Mouse (Mus musculus) CH12.LX (cell line): Measurements from ENCODE around the gene Hist1h1d. TPM values are rescaled to one million over a fixed set of nuclear protein-coding genes. Genes with fewer than 3 reads are reported as not detected.
A peak's percentile ranks its signal among the peaks of the same experiment; 100 is the strongest.

Experiments
- DNase-seq: peaks from one replicate; pipeline ENCODE4 v3.0.0-alpha.2; 2013; ENCODE audit errors: extremely low read depth
- H3K27ac ChIP-seq: 2 replicates; pipeline ENCODE4 v1.5.1; 2012; ENCODE audit warnings: low read depth, mild to moderate bottlenecking, control low read depth, moderate library complexity; ENCODE audit not compliant: insufficient read depth
- H3K27me3 ChIP-seq: replicated peaks from 2 replicates; pipeline ENCODE3; 2012; ENCODE audit warnings: inconsistent platforms
- H3K36me3 ChIP-seq, 2 experiments: replicated peaks in 1 of 2; 2 replicates each; pipeline versions ENCODE3 to v1.6.1; 2012; ENCODE audit warnings: inconsistent platforms in 1 of 2, low read length in 1 of 2, mild to moderate bottlenecking in 1 of 2, mixed read lengths in 1 of 2, moderate library complexity in 1 of 2; ENCODE audit not compliant: control insufficient read depth in 1 of 2, insufficient read depth in 1 of 2
- H3K4me1 ChIP-seq, 2 experiments: 2 replicates each; pipeline ENCODE4 v1.6.1; 2012; ENCODE audit warnings: inconsistent platforms in 1 of 2, moderate library complexity in 1 of 2; ENCODE audit not compliant: insufficient read depth in 2 of 2, control insufficient read depth in 1 of 2
- H3K4me2 ChIP-seq: 2 replicates; pipeline ENCODE4 v1.6.1; 2012; ENCODE audit warnings: low read depth, mild to moderate bottlenecking, control low read depth; ENCODE audit not compliant: poor library complexity, insufficient read depth, severe bottlenecking
- H3K4me3 ChIP-seq, 3 experiments: fragments of 150-350 bp in 1 of 3; sonication (generic) in 1 of 3; replicated peaks in 1 of 3; 2 replicates each; pipeline versions ENCODE3 to v1.5.1; 2011 to 2012; ENCODE audit warnings: low read depth in 2 of 3, low read length in 2 of 3, mild to moderate bottlenecking in 2 of 3, moderate library complexity in 2 of 3, control low read depth in 1 of 3, improper control_type of control experiment in 1 of 3, inconsistent platforms in 1 of 3, mixed read lengths in 1 of 3; ENCODE audit not compliant: poor library complexity in 1 of 3
- H3K79me2 ChIP-seq: replicated peaks from 2 replicates; pipeline ENCODE4 v1.6.1; 2012; ENCODE audit warnings: mild to moderate bottlenecking, moderate library complexity; ENCODE audit not compliant: control insufficient read depth, poor library complexity, insufficient read depth, severe bottlenecking; ENCODE audit errors: extremely low read depth
- H3K9ac ChIP-seq: 2 replicates; pipeline ENCODE4 v1.6.1; 2012; ENCODE audit warnings: low read depth, mild to moderate bottlenecking, control low read depth, moderate library complexity; ENCODE audit not compliant: insufficient read depth
- H3K9me3 ChIP-seq: replicated peaks from 2 replicates; pipeline ENCODE3; 2012; ENCODE audit warnings: low read length, inconsistent platforms, mixed read lengths
- BHLHE40 ChIP-seq: IDR thresholded peaks from 2 replicates; pipeline ENCODE4 v1.6.1; 2011; ENCODE audit warnings: mild to moderate bottlenecking, low read depth, low read length, improper control_type of control experiment
- CHD1 ChIP-seq: IDR thresholded peaks from 2 replicates; pipeline ENCODE4 v1.6.1; 2012; ENCODE audit warnings: low read depth, low read length, improper control_type of control experiment, inconsistent platforms
- CHD2 ChIP-seq: IDR thresholded peaks from 2 replicates; pipeline ENCODE4 v1.6.1; 2011; ENCODE audit warnings: low read length, improper control_type of control experiment
- CTCF ChIP-seq, 2 experiments: IDR thresholded peaks in 1 of 2; conservative IDR thresholded peaks in 1 of 2; 2 replicates each; pipeline ENCODE4 v1.5.1; 2011 to 2012; ENCODE audit warnings: low read depth in 2 of 2, low read length in 2 of 2, improper control_type of control experiment in 1 of 2, inconsistent platforms in 1 of 2, mild to moderate bottlenecking in 1 of 2, moderate library complexity in 1 of 2
- E2F4 ChIP-seq: IDR thresholded peaks from 2 replicates; pipeline ENCODE4 v1.6.1; 2011; ENCODE audit warnings: low read depth, low read length, improper control_type of control experiment; ENCODE audit not compliant: insufficient replicate concordance
- ELF1 ChIP-seq: IDR thresholded peaks from 2 replicates; pipeline ENCODE4 v1.6.1; 2014; ENCODE audit warnings: low read depth, mild to moderate bottlenecking, inconsistent platforms, low read length, improper control_type of control experiment
- EP300 ChIP-seq: IDR thresholded peaks from 2 replicates; pipeline ENCODE4 v1.6.1; 2011; ENCODE audit warnings: low read length, improper control_type of control experiment
- ETS1 ChIP-seq: conservative IDR thresholded peaks from 2 replicates; pipeline ENCODE4 v1.6.1; 2012; ENCODE audit warnings: low read depth, mild to moderate bottlenecking, inconsistent platforms, low read length, improper control_type of control experiment, moderate library complexity
- GABPA ChIP-seq: IDR thresholded peaks from 2 replicates; pipeline ENCODE4 v1.6.1; 2012; ENCODE audit warnings: low read depth, low read length, improper control_type of control experiment, inconsistent platforms; ENCODE audit not compliant: insufficient replicate concordance
- IRF4 ChIP-seq: IDR thresholded peaks from 2 replicates; pipeline ENCODE4 v1.6.1; 2014; ENCODE audit warnings: low read depth, mild to moderate bottlenecking, inconsistent platforms, low read length, improper control_type of control experiment
- JUN ChIP-seq: IDR thresholded peaks from 2 replicates; pipeline ENCODE4 v1.6.1; 2011; ENCODE audit warnings: low read depth, mild to moderate bottlenecking, low read length, improper control_type of control experiment, moderate library complexity; ENCODE audit not compliant: insufficient read depth
- JUND ChIP-seq: conservative IDR thresholded peaks from 2 replicates; pipeline ENCODE4 v1.6.1; 2011; ENCODE audit warnings: low read depth, low read length, improper control_type of control experiment
- KAT2A ChIP-seq: IDR thresholded peaks from 2 replicates; pipeline ENCODE4 v1.6.1; 2012; ENCODE audit warnings: low read length, improper control_type of control experiment, inconsistent platforms; ENCODE audit not compliant: insufficient replicate concordance
- MAFK ChIP-seq: IDR thresholded peaks from 2 replicates; pipeline ENCODE4 v1.6.1; 2011; ENCODE audit warnings: low read length, improper control_type of control experiment; ENCODE audit not compliant: insufficient replicate concordance
- MAX ChIP-seq: IDR thresholded peaks from 2 replicates; pipeline ENCODE4 v1.6.1; 2011; ENCODE audit warnings: low read length, improper control_type of control experiment
- MAZ ChIP-seq: IDR thresholded peaks from 2 replicates; pipeline ENCODE4 v1.6.1; 2012; ENCODE audit warnings: low read depth, mild to moderate bottlenecking, inconsistent platforms, low read length, improper control_type of control experiment, moderate library complexity
- MYC ChIP-seq: IDR thresholded peaks from 2 replicates; pipeline ENCODE4 v1.6.1; 2011; ENCODE audit warnings: low read depth, mild to moderate bottlenecking, improper control_type of control experiment, low read length
- NELFE ChIP-seq: IDR thresholded peaks from 2 replicates; pipeline ENCODE4 v1.6.1; 2011; ENCODE audit warnings: low read depth, low read length, improper control_type of control experiment
- PAX5 ChIP-seq: IDR thresholded peaks from 2 replicates; pipeline ENCODE4 v1.6.1; 2012; ENCODE audit warnings: low read length, inconsistent platforms, mixed read lengths
- POLR2A ChIP-seq: IDR thresholded peaks from 2 replicates; pipeline ENCODE4 v1.6.1; 2011; ENCODE audit warnings: low read depth, mild to moderate bottlenecking, improper control_type of control experiment, low read length
- RAD21 ChIP-seq: IDR thresholded peaks from 2 replicates; pipeline ENCODE4 v1.6.1; 2011; ENCODE audit warnings: low read depth, mild to moderate bottlenecking, low read length, improper control_type of control experiment, moderate library complexity
- RCOR1 ChIP-seq: conservative IDR thresholded peaks from 2 replicates; pipeline ENCODE4 v1.6.1; 2012; ENCODE audit warnings: low read depth, mild to moderate bottlenecking, inconsistent platforms, low read length, improper control_type of control experiment
- SIN3A ChIP-seq: IDR thresholded peaks from 2 replicates; pipeline ENCODE4 v1.6.1; 2012; ENCODE audit warnings: low read length, improper control_type of control experiment, inconsistent platforms
- SMC3 ChIP-seq: IDR thresholded peaks from 2 replicates; pipeline ENCODE4 v1.6.1; 2011; ENCODE audit warnings: low read depth, low read length, improper control_type of control experiment
- TCF12 ChIP-seq: IDR thresholded peaks from 2 replicates; pipeline ENCODE4 v1.6.1; 2014; ENCODE audit warnings: low read depth, mild to moderate bottlenecking, inconsistent platforms, low read length, improper control_type of control experiment
- USF2 ChIP-seq: conservative IDR thresholded peaks from 2 replicates; pipeline ENCODE4 v1.6.1; 2011; ENCODE audit warnings: low read depth, low read length, improper control_type of control experiment
- ZC3H11A ChIP-seq: IDR thresholded peaks from 2 replicates; pipeline ENCODE4 v1.6.1; 2012; ENCODE audit warnings: low read depth, mild to moderate bottlenecking, inconsistent platforms, low read length, improper control_type of control experiment
- ZKSCAN1 ChIP-seq: IDR thresholded peaks from 2 replicates; pipeline ENCODE4 v1.6.1; 2012; ENCODE audit warnings: low read depth, inconsistent platforms, low read length, improper control_type of control experiment, borderline replicate concordance
- dilution Hi-C: fragments of 300-500 bp; cut with MboI; formaldehyde crosslinking; loops from 2 replicates; pipeline ENCODE4 v1.14.3; 2020; ENCODE audit warnings: low sequenced_read_pairs; ENCODE audit not compliant: extremely low pct_unique_long_range_greater_than_20kb, extremely low pct_ligation_motif_present
- in situ Hi-C: fragments of 300-500 bp; cut with MboI; formaldehyde crosslinking; loops from 3 replicates; pipeline ENCODE4 v1.14.3; 2019; ENCODE audit warnings: low sequenced_read_pairs, low pct_ligation_motif_present, low pct_unique_long_range_greater_than_20kb, mixed read lengths
- polyA plus RNA-seq: library from polyadenylated mRNA; unstranded; fragments of >175 nt; gene quantifications from 2 replicates; pipeline ENCODE4 v1.2.1, GENCODE M21; 2012; ENCODE audit warnings: low read depth; ENCODE audit not compliant: insufficient read length
- total RNA-seq, 2 experiments: library from RNA; depleted of rRNA; stranded (reverse); fragments of 300-350 nt in 1 of 2; fragments of >200 nt in 1 of 2; gene quantifications; 2 replicates each; pipeline ENCODE4 v1.2.3; 2012 to 2014

The Hist1h1d gene
- total and polyA plus RNA-seq, 3 experiments = 0.14 to 112 (median 2.3) TPM

DNA sequence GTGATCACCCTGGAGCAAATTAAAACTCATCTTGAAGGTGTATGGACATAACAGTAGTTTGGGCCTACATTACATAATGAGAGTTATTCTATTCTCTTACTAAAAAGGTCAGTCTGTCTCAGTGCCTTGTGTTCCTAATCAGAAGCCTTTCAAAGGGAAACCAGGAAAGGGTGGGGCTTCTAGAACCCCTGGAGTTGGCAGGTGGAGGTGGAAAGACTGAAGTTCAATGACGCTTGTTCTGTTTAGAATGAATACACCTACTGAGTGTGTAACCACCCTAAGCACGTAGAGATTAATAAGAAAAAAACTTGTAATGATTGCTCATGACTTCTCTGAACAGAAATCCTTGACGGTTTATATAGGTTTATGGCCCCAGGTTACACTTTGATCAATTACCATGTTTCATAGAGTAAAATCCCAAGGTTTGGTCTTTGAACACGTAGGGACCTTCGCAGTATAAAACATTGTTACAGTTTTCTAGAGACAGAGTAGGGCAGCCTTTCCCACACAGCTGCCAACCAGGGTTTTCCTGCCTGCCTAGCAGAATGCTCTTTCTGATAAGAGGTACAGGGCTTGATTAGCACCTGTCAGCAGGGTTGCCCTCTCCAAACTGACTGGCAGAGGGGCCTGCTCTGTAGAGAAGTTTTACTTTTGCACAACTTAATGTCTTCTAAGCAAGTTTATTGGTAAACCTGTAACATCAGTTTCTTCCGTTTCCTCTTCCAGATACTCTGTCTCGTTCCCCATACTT lies 42.7 kb downstream of the Hist1h1d start:
- H3K4me1 ChIP-seq = peaks cover 2 to 31% of the 10 kb centered on the region in 2 experiments; a peak in 3 of 4 replicates
- dilution Hi-C loops = no loop called here
- TF ChIP-seq E2F4 (no peak), PAX5 (no peak), ETS1 (no peak), JUND (no peak), EP300 (no peak), BHLHE40 (no peak), ZKSCAN1 (no peak), POLR2A (no peak), MYC (no peak), CHD2 (no peak), JUN (no peak), ELF1 (no peak), NELFE (no peak), RAD21 (no peak), MAZ (no peak), KAT2A (no peak), RCOR1 (no peak)
- TF ChIP-seq, all 38 proteins: peak for 0
- H3K27me3 ChIP-seq = no peaks in the 10 kb centered on the region
- H3K79me2 ChIP-seq = no peaks in the 10 kb centered on the region
- no peak overlapping the region for H3K4me2 ChIP-seq
- no peak overlapping the region for H3K4me3 ChIP-seq
- in situ Hi-C loops = no loop called here
- no peak overlapping the region for H3K9ac ChIP-seq
- no peak for DNase-seq
- H3K27ac ChIP-seq = no peak overlapping the region
- no peaks in the 10 kb centered on the region for H3K36me3 ChIP-seq
- no peaks in the 10 kb centered on the region for H3K9me3 ChIP-seq

DNA sequence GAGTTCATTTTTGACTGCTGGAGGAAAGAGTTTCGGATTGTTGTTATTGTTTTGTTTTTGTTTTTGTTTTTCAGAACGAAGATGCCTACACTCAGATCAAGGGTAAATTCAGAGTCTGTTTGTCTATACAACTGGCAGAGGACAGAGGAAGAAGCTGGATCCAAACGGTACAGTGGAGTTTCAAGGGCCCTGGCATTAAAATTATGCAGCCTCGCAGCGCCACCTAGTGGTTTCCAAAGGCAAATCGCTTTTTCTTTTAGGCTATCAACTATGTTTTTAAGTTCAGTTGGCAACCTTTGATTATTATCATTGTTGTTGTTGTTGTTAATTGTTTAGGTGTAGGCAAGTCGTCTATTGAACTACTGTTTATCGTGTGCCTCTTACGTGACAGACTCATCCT lies 44.9 kb downstream of the Hist1h1d start:
- Histone ChIP-seq H3K4me2 (no peak overlapping the region), H3K9ac (no peak overlapping the region), H3K79me2 (no peaks in the 10 kb centered on the region), H3K36me3 (no peaks in the 10 kb centered on the region), H3K4me3 (no peak overlapping the region), H3K9me3 (no peaks in the 10 kb centered on the region), H3K4me1 (peaks cover 2 to 17% of the 10 kb centered on the region in 2 experiments; a peak in 3 of 4 replicates), H3K27ac (no peak overlapping the region), H3K27me3 (no peaks in the 10 kb centered on the region)
- TF ChIP-seq IRF4 (peak; percentile 78), ZKSCAN1 (no peak), CTCF (conservative IDR thresholded peaks at IDR 0.05 in 1 of 2, IDR thresholded peaks at IDR 0.05 in 1 of 2; ENCODE audit: low read depth in 2 of 2, low read length in 2 of 2) (peak; percentile 81 to 89), TCF12 (no peak), SMC3 (peak; percentile 63), KAT2A (no peak), JUN (no peak), ELF1 (no peak), USF2 (no peak), SIN3A (0 out of 2 replicates have a peak, but pooled peaks have one; percentile 34), MAFK (no peak), RAD21 (peak; percentile 93), NELFE (no peak; the same call in 1 of the 2 replicates), PAX5 (no peak), JUND (0 out of 2 replicates have a peak, but pooled peaks have one; percentile 29), BHLHE40 (no peak), RCOR1 (no peak), CHD1 (no peak), ZC3H11A (peak; percentile 24; the same call in 1 of the 2 replicates), GABPA (no peak), MAX (no peak)
- dilution Hi-C loops (no loop called here), in situ Hi-C loops (no loop called here)
- DNase-seq = peak; percentile 84
